Mouse (Mus musculus): ENCODE measurements at regions not wholly inside any gene's neighbourhood (a gene's known extent, or its start where the extent isn't known, plus 50 kb on each side); places are given as distances from the start of the nearest gene placed in this dataset.

DNA sequence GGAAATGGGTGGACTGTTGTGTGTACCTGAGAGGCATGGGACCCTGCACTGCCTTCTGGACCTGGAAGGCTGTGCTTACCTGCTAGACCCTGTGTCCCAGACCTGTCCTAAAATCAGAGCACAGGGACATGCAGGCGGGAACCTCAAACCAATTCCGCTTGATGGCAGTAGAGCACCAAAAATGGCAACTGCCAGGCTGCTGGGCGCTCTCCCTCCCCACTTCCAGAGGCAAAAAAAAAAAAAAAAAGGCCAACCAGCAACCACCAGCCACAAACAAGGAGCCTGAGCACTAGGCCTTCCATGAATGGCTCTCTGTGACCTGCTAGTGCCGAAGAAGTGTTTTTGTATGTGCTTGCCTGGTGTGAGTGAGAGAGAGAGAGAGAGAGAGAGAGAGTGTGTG lies 146.5 kb downstream of the Pls3 start:
- TF ChIP-seq CTCF (IDR thresholded peaks at IDR 0.05; ENCODE audit: low read depth, low read length) = no peak
- no peak for TF ChIP-seq POLR2A (IDR thresholded peaks at IDR 0.05; ENCODE audit: borderline replicate concordance, low read depth, low read length)
